Mouse (Mus musculus): ENCODE measurements around the gene Ltb. TPM values are rescaled to one million over a fixed set of nuclear protein-coding genes. Genes with fewer than 3 reads are reported as not detected.
A peak's percentile ranks its signal among the peaks of the same experiment; 100 is the strongest.

The Ltb gene
- total and polyA plus RNA-seq, 3 experiments, result 1.1 to 1.5 TPM; not detected in 1

- TF ChIP-seq EP300 (IDR thresholded peaks at IDR 0.05; ENCODE audit: low read depth in 1 of 2, low read length in 2 of 2), result no peak
- TF ChIP-seq TBP (IDR thresholded peaks at IDR 0.05; ENCODE audit: low read depth, low read length), result no peak
- 0 out of 2 replicates have a peak, but pooled peaks have one; percentile 37 for TF ChIP-seq MYC (IDR thresholded peaks at IDR 0.05; ENCODE audit: low read depth, low read length)
- TF ChIP-seq GATA1 (IDR thresholded peaks at IDR 0.05; ENCODE audit: low read depth, low read length), result no peak
- TF ChIP-seq KAT2A (conservative IDR thresholded peaks at IDR 0.05; ENCODE audit: low read depth, low read length), result no peak
- peak; percentile 85 to 93 (median 89) for TF ChIP-seq CTCF (IDR thresholded peaks at IDR 0.05 in 2 of 3, conservative IDR thresholded peaks at IDR 0.05 in 1 of 3; ENCODE audit: control insufficient read depth in 1 of 3, insufficient read depth in 1 of 3, low read depth in 2 of 3, low read length in 3 of 3, poor library complexity in 1 of 3, severe bottlenecking in 1 of 3)
- TF ChIP-seq POLR2AphosphoS5 (IDR thresholded peaks at IDR 0.05; ENCODE audit: borderline replicate concordance, low read depth, low read length), result no peak
- peak; percentile 96 for TF ChIP-seq SMC3 (IDR thresholded peaks at IDR 0.05; ENCODE audit: low read depth, low read length)
- no peak for TF ChIP-seq TAL1 (IDR thresholded peaks at IDR 0.05; ENCODE audit: low read length)
- TF ChIP-seq MAFK (IDR thresholded peaks at IDR 0.05; ENCODE audit: borderline replicate concordance, low read depth, low read length), result no peak
- no peak for TF ChIP-seq JUND (IDR thresholded peaks at IDR 0.05; ENCODE audit: low read depth, low read length)
- no peak for TF ChIP-seq MEF2A (IDR thresholded peaks at IDR 0.05; ENCODE audit: extremely low read depth, insufficient replicate concordance, low read depth, low read length, poor library complexity, severe bottlenecking)
- TF ChIP-seq E2F4 (IDR thresholded peaks at IDR 0.05; ENCODE audit: borderline replicate concordance, low read depth, low read length), result no peak
- peak; percentile 24; the same call in 1 of the 2 replicates for TF ChIP-seq ZNF384 (IDR thresholded peaks at IDR 0.05; ENCODE audit: low read depth, low read length)
- no peak for TF ChIP-seq ETS1 (IDR thresholded peaks at IDR 0.05; ENCODE audit: low read depth, low read length)
- no peak for TF ChIP-seq CHD2 (IDR thresholded peaks at IDR 0.05; ENCODE audit: low read length)
Measured at GRCm38 (mm10) chr17:35232043-35232442, 37.8 kb downstream of the Ltb start (continued).

GRCm38 (mm10) chr17:35232659-35233058 is 38.4 kb downstream of the Ltb start:
- Histone ChIP-seq H3K4me1 (ENCODE audit: control insufficient read depth in 1 of 2, insufficient read depth in 2 of 2, low read length in 2 of 2) (peaks cover 0 to 9% of the 10 kb centered on the region in 2 experiments; a peak in 2 of 4 replicates), H3K9me3 (replicated peaks; ENCODE audit: insufficient read depth, low read length) (no peaks in the 10 kb centered on the region), H3K4me3 (ENCODE audit: control insufficient read depth in 1 of 2, insufficient read depth in 1 of 2, low read depth in 2 of 2, low read length in 2 of 2) (no peak overlapping the region), H3K27ac (ENCODE audit: control insufficient read depth, low read depth, low read length) (no peak overlapping the region), H3K36me3 (ENCODE audit: control insufficient read depth in 1 of 2, insufficient read depth in 2 of 2, low read length in 2 of 2) (peaks cover 6 to 13% of the 10 kb centered on the region in 2 experiments), H3K9ac (ENCODE audit: control insufficient read depth, low read depth, low read length, poor library complexity, severe bottlenecking) (no peak overlapping the region), H3K79me2 (ENCODE audit: control insufficient read depth, insufficient read depth, low read length, poor library complexity) (peaks cover 27% of the 10 kb centered on the region), H3K27me3 (ENCODE audit: control insufficient read depth in 1 of 2, insufficient read depth in 2 of 2, low read length in 2 of 2) (no peaks in the 10 kb centered on the region)
- DNase-seq (ENCODE audit: low read depth, low spot score), result no peak
- no peak for TF ChIP-seq MXI1 (IDR thresholded peaks at IDR 0.05; ENCODE audit: low read depth, low read length)
- TF ChIP-seq CHD1 (IDR thresholded peaks at IDR 0.05; ENCODE audit: low read depth, low read length), result no peak
- no peak for TF ChIP-seq UBTF (IDR thresholded peaks at IDR 0.05; ENCODE audit: borderline replicate concordance, insufficient read depth, low read depth, low read length)
- TF ChIP-seq EP300 (IDR thresholded peaks at IDR 0.05; ENCODE audit: low read depth in 1 of 2, low read length in 2 of 2), result no peak
- no peak for TF ChIP-seq MYC (IDR thresholded peaks at IDR 0.05; ENCODE audit: low read depth, low read length)
- TF ChIP-seq POLR2AphosphoS2 (IDR thresholded peaks at IDR 0.05; ENCODE audit: low read length), result no peak
- TF ChIP-seq USF2 (IDR thresholded peaks at IDR 0.05; ENCODE audit: borderline replicate concordance in 1 of 2, insufficient read depth in 1 of 2, low read depth in 1 of 2, low read length in 2 of 2), result no peak
- no peak for TF ChIP-seq POLR2AphosphoS5 (IDR thresholded peaks at IDR 0.05; ENCODE audit: borderline replicate concordance, low read depth, low read length)
- no peak for TF ChIP-seq MAZ (IDR thresholded peaks at IDR 0.05; ENCODE audit: low read depth, low read length)
- no peak for TF ChIP-seq KAT2A (conservative IDR thresholded peaks at IDR 0.05; ENCODE audit: low read depth, low read length)
